In the genomic region with DNA sequence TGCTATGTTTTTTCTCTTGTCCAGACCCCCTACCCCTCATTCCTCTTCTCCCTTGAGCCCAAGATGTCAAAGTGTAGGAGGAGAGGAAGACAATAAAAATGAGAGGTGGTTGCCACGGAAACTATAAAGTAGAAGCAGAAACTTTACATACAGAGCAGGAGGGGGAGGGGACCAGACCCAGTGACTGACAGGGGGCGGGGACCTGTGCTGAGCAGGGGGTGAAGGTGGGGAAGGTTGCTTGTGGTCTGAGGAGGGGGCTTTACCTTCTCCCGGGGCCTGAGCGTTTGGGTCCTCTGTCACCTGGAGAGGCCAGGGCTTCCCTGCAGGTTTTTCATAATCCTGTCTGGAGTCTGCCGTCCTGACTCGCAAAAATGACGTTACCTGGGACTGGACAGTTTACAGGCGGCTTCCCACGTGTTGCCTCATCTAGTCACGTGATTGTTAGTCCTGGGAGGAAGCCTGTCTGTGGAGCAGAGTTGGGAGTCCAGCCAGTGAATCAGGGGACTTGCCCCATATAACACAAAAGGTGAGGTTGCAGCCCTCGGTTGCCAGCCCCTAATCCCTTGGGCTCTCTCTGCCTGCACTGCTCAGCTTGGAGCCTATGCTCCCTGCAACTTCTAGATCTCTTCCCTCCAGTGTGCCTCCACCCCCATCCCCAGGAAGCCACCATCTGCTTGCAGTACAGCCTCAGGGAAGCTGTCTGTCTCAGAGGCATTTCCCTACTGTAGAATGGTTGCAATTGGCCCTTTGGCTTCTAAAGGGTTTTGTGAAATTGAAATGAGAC, we compare ENCODE assay signal across 7 mouse cellular contexts. TPM values are rescaled to one million over a fixed set of nuclear protein-coding genes. Genes with fewer than 3 reads are reported as not detected.
DNase-seq lines count a peak whose midpoint lies in the region; ATAC-seq and TF ChIP-seq lines count a peak whose summit lies in the region.

No protein-coding gene starts in this region.

- no peaks in the 10 kb centered on the region for H3K36me3 ChIP-seq in embryonic facial prominence, embryonic 15.5 days
- no peaks in the 10 kb centered on the region for H3K36me3 ChIP-seq in intestine, embryonic 14.5 days (ENCODE audit: control insufficient read depth, insufficient read depth, low read length)
- H3K36me3 ChIP-seq in liver, postnatal 0 days (replicated peaks; ENCODE audit: insufficient read depth, low read length) = no peaks in the 10 kb centered on the region
- no peaks in the 10 kb centered on the region for H3K36me3 ChIP-seq in thymus, adult 2 months (ENCODE audit: control insufficient read depth, insufficient read depth, low read length)

- H3K4me2 ChIP-seq in embryonic facial prominence, embryonic 15.5 days (replicated peaks) = 0 out of 2 replicates have a peak overlapping the region, but pooled peaks have one; percentile 17
- H3K4me2 ChIP-seq in intestine, embryonic 14.5 days (ENCODE audit: low read length) = peak overlapping the region; percentile 16
- H3K4me2 ChIP-seq in liver, postnatal 0 days (ENCODE audit: low read depth, low read length) = peak overlapping the region; percentile 47

- H3K27me3 ChIP-seq in embryonic facial prominence, embryonic 15.5 days = no peaks in the 10 kb centered on the region
- no peaks in the 10 kb centered on the region for H3K27me3 ChIP-seq in intestine, embryonic 14.5 days (replicated peaks; ENCODE audit: control insufficient read depth, insufficient read depth, low read length)
- no peaks in the 10 kb centered on the region for H3K27me3 ChIP-seq in liver, postnatal 0 days (ENCODE audit: insufficient read depth, low read length)
- H3K27me3 ChIP-seq in thymus, adult 2 months (ENCODE audit: control insufficient read depth, insufficient read depth, low read length) = no peaks in the 10 kb centered on the region

- WGBS in embryonic facial prominence, embryonic 15.5 days = 7% methylated on average over 11 of the region's 11 CpGs
- 9% methylated on average over 11 of the region's 11 CpGs for WGBS in intestine, embryonic 14.5 days
- 27% methylated on average over 11 of the region's 11 CpGs for WGBS in liver, postnatal 0 days (ENCODE audit: insufficient replicate concordance)
- WGBS in thymus, adult 2 months = 72% methylated on average over 11 of the region's 11 CpGs

- no peak for TF ChIP-seq POLR2A in thymus, adult 2 months (IDR thresholded peaks at IDR 0.05; ENCODE audit: control insufficient read depth, extremely low read depth, insufficient read depth, low read length, poor library complexity)

- no peaks in the 10 kb centered on the region for H3K9me3 ChIP-seq in embryonic facial prominence, embryonic 15.5 days (replicated peaks)
- H3K9me3 ChIP-seq in intestine, embryonic 14.5 days (ENCODE audit: control insufficient read depth, low read length) = no peaks in the 10 kb centered on the region
- H3K9me3 ChIP-seq in liver, postnatal 0 days (ENCODE audit: low read length) = no peaks in the 10 kb centered on the region

- TF ChIP-seq CTCF in liver, postnatal 0 days (IDR thresholded peaks at IDR 0.05; ENCODE audit: low read depth) = no peak
- TF ChIP-seq CTCF in thymus, adult 2 months (IDR thresholded peaks at IDR 0.05; ENCODE audit: borderline replicate concordance, control insufficient read depth, extremely low read depth, insufficient read depth, low read length, poor library complexity) = no peak

- H3K4me1 ChIP-seq in embryonic facial prominence, embryonic 15.5 days = peaks cover 63% of the 10 kb centered on the region
- H3K4me1 ChIP-seq in intestine, embryonic 14.5 days (replicated peaks; ENCODE audit: control insufficient read depth, insufficient read depth, low read length) = peaks cover 42% of the 10 kb centered on the region
- peaks cover 11% of the 10 kb centered on the region for H3K4me1 ChIP-seq in liver, postnatal 0 days (ENCODE audit: insufficient read depth)
- H3K4me1 ChIP-seq in thymus, adult 2 months (replicated peaks; ENCODE audit: control insufficient read depth, insufficient read depth, low read length) = no peaks in the 10 kb centered on the region

- peak; percentile 50 for DNase-seq in retina, postnatal 1 day
- no peak for DNase-seq in retina, embryonic 14.5 days (ENCODE audit: low spot score)
- no peak for DNase-seq in intestine, embryonic 14.5 days (ENCODE audit: low spot score)
- DNase-seq in liver, postnatal 0 days = peak; percentile 50
- DNase-seq in thymus, adult 2 months = no peak
- DNase-seq in urinary bladder, postnatal 25 days (ENCODE audit: low spot score) = no peak

- no peak overlapping the region for H3K9ac ChIP-seq in embryonic facial prominence, embryonic 15.5 days
- H3K9ac ChIP-seq in intestine, embryonic 14.5 days (ENCODE audit: low read length) = no peak overlapping the region
- peak overlapping the region; percentile 47 for H3K9ac ChIP-seq in liver, postnatal 0 days (replicated peaks)

- TF ChIP-seq EP300 in liver, postnatal 0 days (IDR thresholded peaks at IDR 0.05; ENCODE audit: low read depth) = no peak

- 0 out of 2 replicates have a peak overlapping the region, but pooled peaks have one; percentile 11 for H3K27ac ChIP-seq in embryonic facial prominence, embryonic 15.5 days (replicated peaks)
- H3K27ac ChIP-seq in intestine, embryonic 14.5 days (ENCODE audit: low read depth) = no peak overlapping the region
- peak overlapping the region; percentile 9; the same call in 1 of the 2 replicates for H3K27ac ChIP-seq in liver, postnatal 0 days (ENCODE audit: low read depth)
- H3K27ac ChIP-seq in thymus, adult 2 months (ENCODE audit: control insufficient read depth, insufficient read depth, low read length) = no peak overlapping the region

- no peak overlapping the region for H3K4me3 ChIP-seq in embryonic facial prominence, embryonic 15.5 days (replicated peaks)
- H3K4me3 ChIP-seq in intestine, embryonic 14.5 days (ENCODE audit: low read depth, low read length) = no peak overlapping the region
- H3K4me3 ChIP-seq in liver, postnatal 0 days (ENCODE audit: low read depth, low read length) = peak overlapping the region; percentile 21; the same call in 1 of the 2 replicates
- no peak overlapping the region for H3K4me3 ChIP-seq in thymus, adult 2 months (ENCODE audit: control insufficient read depth, insufficient read depth, low read length)

- no peak for ATAC-seq in embryonic facial prominence, embryonic 15.5 days (ENCODE audit: insufficient number of reproducible peaks, low FRiP score, low TSS enrichment, low read depth)
- peak; percentile 33; the same call in 1 of the 2 replicates for ATAC-seq in intestine, embryonic 14.5 days (replicated peaks; ENCODE audit: low FRiP score, low TSS enrichment, low read depth)
- ATAC-seq in liver, postnatal 0 days = peak; percentile 92

RNA-seq across cellular contexts. Expression of gene Dab2ip, which starts 52.3 kb away (rescaled TPM):
- 67.9 and 72.0 TPM in 2 replicates for polyA plus RNA-seq in embryonic facial prominence, embryonic 15.5 days (2015; fragmentation: Nextera tagmentation; extraction: Ambion mirVana)
- 43.3 and 47.8 TPM in 2 replicates for polyA plus RNA-seq in intestine, embryonic 14.5 days (2014; fragmentation: Nextera tagmentation; extraction: Ambion mirVana)
- polyA plus RNA-seq in liver, postnatal 0 days (2015; fragmentation: Nextera tagmentation; extraction: Ambion mirVana) = 6.9 and 9.1 TPM in 2 replicates
- polyA plus RNA-seq in thymus, adult 2 months (2012; rRNA removed) = 36.2 and 38.8 TPM in 2 replicates

Comparison
In these comparisons a context has a peak if more than half of its experiments do, and no peak if none do; other contexts are left out.
1. DNase-seq: peak in retina, postnatal 1 day (single experiment) and liver, postnatal 0 days (single experiment); none in retina, embryonic 14.5 days (single experiment), intestine, embryonic 14.5 days (single experiment), thymus, adult 2 months (single experiment) and urinary bladder, postnatal 25 days (single experiment).
2. H3K27ac ChIP-seq: peak in embryonic facial prominence, embryonic 15.5 days (single experiment) and liver, postnatal 0 days (single experiment); none in intestine, embryonic 14.5 days (single experiment) and thymus, adult 2 months (single experiment).
3. Peak in every context shown above with its lines, with median percentiles within 50 percentile points of each other: H3K4me2 ChIP-seq.